Mouse (Mus musculus) ovary, postnatal 14 days (tissue): Measurements from ENCODE around the gene Ifngr1.

Experiments used
- DNase-seq: peaks from one replicate; pipeline ENCODE4 v3.0.0; 2022; ENCODE audit warnings: low spot score

The Ifngr1 gene

DNA sequence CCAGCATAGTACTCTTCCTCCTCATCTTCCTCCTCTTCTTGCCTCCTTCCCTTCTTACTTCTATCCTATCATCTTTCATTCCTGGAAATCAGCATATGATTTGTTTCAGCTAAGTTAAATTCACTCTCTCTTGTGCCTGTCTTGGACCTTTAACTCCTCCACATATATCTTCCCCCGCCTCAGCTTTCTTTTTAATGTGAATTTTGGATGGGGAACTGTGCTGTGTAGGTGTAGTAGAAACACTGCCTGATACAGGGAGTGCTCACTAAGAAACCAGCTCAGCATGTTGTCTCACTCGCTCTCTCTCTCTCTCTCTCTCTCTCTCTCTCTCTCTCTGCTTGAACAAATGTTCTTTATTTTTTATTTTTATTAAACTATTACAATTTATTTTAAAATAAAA is 53.4 kb downstream of the Ifngr1 start:
- no peak for DNase-seq

DNA sequence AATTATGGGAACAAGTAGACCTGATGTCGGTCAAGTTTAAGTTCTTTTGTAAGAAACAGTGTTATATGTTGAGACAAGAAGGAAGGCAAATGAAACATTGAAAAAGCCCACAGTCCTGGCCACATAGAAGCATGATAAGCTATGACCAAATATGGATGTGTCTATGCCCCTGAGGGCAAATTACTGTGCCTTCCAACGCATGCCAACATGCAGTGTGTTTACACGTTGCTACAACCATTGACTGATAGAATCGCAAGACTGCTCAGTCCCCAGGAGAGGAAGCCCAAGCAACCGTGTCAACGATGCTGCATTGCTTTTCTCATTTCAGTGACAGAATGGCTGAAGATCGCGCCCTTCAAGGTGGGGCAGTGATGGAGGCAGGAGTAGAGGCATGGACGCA is 65.7 kb downstream of the Ifngr1 start:
- DNase-seq, result no peak
